Mouse (Mus musculus) G1E (cell line): ENCODE measurements around the gene Tie1.

Experiments
- CTCF ChIP-seq: IDR thresholded peaks from 2 replicates; pipeline ENCODE4 v1.5.1; 2012; ENCODE audit warnings: low read depth, low read length, inconsistent platforms, mixed read lengths
- GATA1 ChIP-seq: IDR thresholded peaks from 2 replicates; pipeline ENCODE4 v1.6.1; 2012; ENCODE audit warnings: borderline replicate concordance, low read length, inconsistent platforms, mixed read lengths
- GATA2 ChIP-seq: IDR thresholded peaks from 2 replicates; pipeline ENCODE4 v1.6.1; 2012; ENCODE audit warnings: low read depth, low read length, inconsistent platforms, borderline replicate concordance
- POLR2AphosphoS5 ChIP-seq: IDR thresholded peaks from 2 replicates; pipeline ENCODE4 v1.6.1; 2012; ENCODE audit warnings: low read depth, low read length, inconsistent platforms; ENCODE audit not compliant: insufficient replicate concordance
- TAL1 ChIP-seq: conservative IDR thresholded peaks from 2 replicates; pipeline ENCODE4 v1.6.1; 2012; ENCODE audit warnings: low read depth, low read length, inconsistent platforms, mixed read lengths

GRCm38 (mm10) chr4:118505551-118505950, 15.7 kb upstream of the Tie1 start:
- TF ChIP-seq GATA1 (no peak), CTCF (no peak), POLR2AphosphoS5 (no peak), GATA2 (no peak), TAL1 (no peak)
